Mouse (Mus musculus): ENCODE measurements at regions not wholly inside any gene's neighbourhood (a gene's known extent, or its start where the extent isn't known, plus 50 kb on each side); places are given as distances from the start of the nearest gene placed in this dataset.

DNA sequence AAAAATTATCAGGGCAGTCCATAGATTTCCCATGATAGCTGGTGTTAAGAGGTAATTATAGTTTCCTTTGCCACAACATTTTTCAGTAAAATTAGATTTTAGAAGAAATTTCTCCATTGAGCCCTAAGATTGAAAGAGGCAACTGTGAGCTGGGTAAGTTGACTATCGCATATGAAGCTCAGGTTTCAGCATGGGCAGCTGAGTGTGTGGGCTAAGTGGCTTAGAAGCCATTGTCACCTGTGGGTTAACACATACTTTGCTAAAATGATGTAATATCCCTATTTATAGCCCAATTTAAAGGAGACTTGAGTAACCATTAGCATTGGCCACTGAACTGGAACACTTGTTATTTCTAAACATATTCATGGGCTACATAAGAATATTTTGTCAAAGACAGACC, 267.6 kb upstream of the Far2 start:
- H3K27ac ChIP-seq (ENCODE audit: insufficient read depth, low read depth, low read length) = no peak overlapping the region
- no peak overlapping the region for H3K4me3 ChIP-seq (ENCODE audit: insufficient read depth, low read length)
- H3K4me1 ChIP-seq (ENCODE audit: control insufficient read depth, insufficient read depth, low read length) = no peaks in the 10 kb centered on the region
- TF ChIP-seq CTCF (IDR thresholded peaks at IDR 0.05; ENCODE audit: low read depth, low read length) (no peak), POLR2A (IDR thresholded peaks at IDR 0.05; ENCODE audit: borderline replicate concordance, low read depth, low read length) (no peak)

DNA sequence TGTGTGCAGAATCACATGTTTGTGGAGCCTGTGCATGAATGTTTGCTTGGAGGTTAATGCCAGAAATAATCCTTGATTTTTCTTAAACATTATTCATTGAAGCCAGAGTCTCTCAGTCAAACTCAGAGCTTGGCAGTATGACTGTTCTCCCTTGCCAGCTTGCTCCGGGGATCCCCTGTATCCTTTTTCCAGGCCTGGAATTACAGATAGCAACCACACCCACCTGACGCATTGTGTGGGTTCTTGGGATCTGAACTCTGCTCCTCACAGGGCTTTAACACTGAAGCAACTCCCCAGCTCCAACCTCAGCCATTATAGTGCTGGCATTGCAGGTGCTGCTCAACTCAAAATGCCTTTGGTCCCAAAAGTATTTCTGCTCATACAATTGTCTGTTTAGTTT, 262.8 kb upstream of the Far2 start:
- no peaks in the 10 kb centered on the region for H3K4me1 ChIP-seq (ENCODE audit: control insufficient read depth, insufficient read depth, low read length)
- H3K4me3 ChIP-seq (ENCODE audit: insufficient read depth, low read length) = no peak overlapping the region
- no peak overlapping the region for H3K27ac ChIP-seq (ENCODE audit: insufficient read depth, low read depth, low read length)
- TF ChIP-seq POLR2A (IDR thresholded peaks at IDR 0.05; ENCODE audit: borderline replicate concordance, low read depth, low read length) = no peak
- no peak for TF ChIP-seq CTCF (IDR thresholded peaks at IDR 0.05; ENCODE audit: low read depth, low read length)

DNA sequence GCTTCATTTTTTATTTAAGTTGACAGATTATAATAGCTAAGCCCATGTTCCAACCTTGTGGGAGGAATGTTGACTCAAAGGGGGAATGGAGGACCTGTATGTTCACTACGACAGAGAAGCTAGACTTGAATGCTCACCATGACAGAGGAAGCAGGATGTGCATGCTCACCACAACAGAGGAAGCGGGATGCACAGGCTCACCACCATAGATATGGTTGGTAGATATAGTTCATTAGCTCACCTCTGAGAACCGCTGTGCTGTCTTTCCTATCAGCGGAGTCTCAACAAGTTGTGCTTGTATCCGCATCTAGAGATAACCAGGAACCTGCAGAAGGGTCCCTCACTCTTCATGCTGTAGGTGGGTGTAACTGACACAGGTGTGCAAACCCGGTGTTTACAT, 262.2 kb upstream of the Far2 start:
- Histone ChIP-seq H3K27ac (ENCODE audit: insufficient read depth, low read depth, low read length) (no peak overlapping the region), H3K4me3 (ENCODE audit: insufficient read depth, low read length) (no peak overlapping the region), H3K4me1 (ENCODE audit: control insufficient read depth, insufficient read depth, low read length) (no peaks in the 10 kb centered on the region)
- TF ChIP-seq POLR2A (IDR thresholded peaks at IDR 0.05; ENCODE audit: borderline replicate concordance, low read depth, low read length) = no peak
- TF ChIP-seq CTCF (IDR thresholded peaks at IDR 0.05; ENCODE audit: low read depth, low read length) = no peak

DNA sequence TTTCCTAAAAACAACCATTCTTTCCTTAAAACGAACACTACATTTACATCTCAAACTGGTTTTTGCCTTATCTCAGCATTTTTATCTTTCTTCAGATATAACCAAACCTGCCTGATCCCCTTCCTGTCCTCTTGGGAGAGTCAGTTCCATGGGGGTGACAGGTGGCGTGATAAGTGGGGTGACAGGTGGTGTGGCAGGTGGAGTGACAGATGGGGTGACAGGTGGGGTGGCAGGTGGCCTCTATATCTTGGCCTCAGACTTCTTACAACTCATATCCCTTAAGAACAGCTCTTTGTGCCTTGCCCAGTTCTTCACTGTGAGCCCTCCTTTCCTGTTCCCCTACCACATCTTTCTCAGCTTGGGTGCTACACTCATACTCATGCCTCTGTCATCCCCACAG, 259.0 kb upstream of the Far2 start:
- H3K27ac ChIP-seq (ENCODE audit: insufficient read depth, low read depth, low read length) = no peak overlapping the region
- no peak overlapping the region for H3K4me3 ChIP-seq (ENCODE audit: insufficient read depth, low read length)
- no peaks in the 10 kb centered on the region for H3K4me1 ChIP-seq (ENCODE audit: control insufficient read depth, insufficient read depth, low read length)
- no peak for TF ChIP-seq CTCF (IDR thresholded peaks at IDR 0.05; ENCODE audit: low read depth, low read length)
- TF ChIP-seq POLR2A (IDR thresholded peaks at IDR 0.05; ENCODE audit: borderline replicate concordance, low read depth, low read length) = no peak

DNA sequence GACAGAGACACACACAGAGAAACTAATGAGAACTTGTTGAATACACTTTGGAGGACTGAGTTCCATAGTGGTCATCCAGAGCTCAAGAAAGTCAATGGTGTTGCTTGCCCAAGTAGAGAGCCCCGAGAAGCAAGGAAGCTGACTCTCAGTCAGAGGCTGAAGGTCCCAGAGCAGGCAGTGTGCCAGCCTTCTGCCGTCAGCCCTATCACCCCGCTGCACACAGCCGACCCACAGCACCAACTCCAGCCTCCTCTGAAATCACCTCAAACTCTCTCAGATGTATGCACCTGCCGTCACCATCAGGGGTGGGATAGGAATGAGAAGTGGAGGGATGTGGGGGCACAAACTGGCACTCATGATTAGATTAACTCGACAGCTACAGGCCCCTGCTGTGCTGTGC, 257.9 kb upstream of the Far2 start:
- no peak for TF ChIP-seq POLR2A (IDR thresholded peaks at IDR 0.05; ENCODE audit: borderline replicate concordance, low read depth, low read length)
- TF ChIP-seq CTCF (IDR thresholded peaks at IDR 0.05; ENCODE audit: low read depth, low read length) = no peak
- no peak overlapping the region for H3K27ac ChIP-seq (ENCODE audit: insufficient read depth, low read depth, low read length)
- no peaks in the 10 kb centered on the region for H3K4me1 ChIP-seq (ENCODE audit: control insufficient read depth, insufficient read depth, low read length)
- no peak overlapping the region for H3K4me3 ChIP-seq (ENCODE audit: insufficient read depth, low read length)

DNA sequence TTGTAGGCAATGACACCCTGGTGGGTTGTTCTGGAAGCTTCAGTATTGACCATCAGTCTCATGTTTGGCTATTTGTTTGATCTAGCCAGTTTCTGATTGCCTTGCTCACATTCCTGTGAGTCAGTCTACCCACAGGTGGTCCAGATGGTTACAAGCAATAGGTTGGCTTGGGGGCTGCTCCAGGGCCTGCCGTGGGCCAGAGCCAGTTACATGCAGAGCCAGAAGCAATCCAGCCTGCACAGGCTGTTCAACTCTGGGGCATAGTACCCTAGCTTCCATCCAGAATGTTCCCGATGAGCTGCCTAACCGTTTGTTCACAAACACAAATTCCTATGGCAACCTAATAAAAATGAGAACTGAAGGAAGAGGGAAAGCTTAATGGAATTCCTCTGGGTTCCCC, 253.2 kb upstream of the Far2 start:
- no peak overlapping the region for H3K27ac ChIP-seq (ENCODE audit: insufficient read depth, low read depth, low read length)
- no peak for TF ChIP-seq CTCF (IDR thresholded peaks at IDR 0.05; ENCODE audit: low read depth, low read length)
- no peak overlapping the region for H3K4me3 ChIP-seq (ENCODE audit: insufficient read depth, low read length)

DNA sequence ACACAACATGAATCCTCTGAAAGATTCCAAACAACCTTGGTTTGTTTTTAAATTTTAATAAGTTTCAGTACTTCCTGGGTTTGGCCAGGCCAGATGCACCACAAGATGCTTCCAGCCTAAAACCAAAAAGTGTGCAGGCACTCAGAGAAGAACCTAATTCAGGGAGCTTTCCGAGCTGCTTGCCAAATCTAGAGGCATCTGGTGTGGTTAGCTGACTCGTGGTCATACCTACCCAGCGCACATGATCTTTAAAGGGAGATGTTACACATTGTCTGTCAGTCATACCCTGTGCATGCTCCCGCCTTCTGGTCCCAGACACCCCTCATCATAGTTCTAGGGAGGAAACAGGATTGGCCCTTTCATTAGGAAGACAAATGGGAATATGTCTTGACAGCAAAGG, 252.7 kb upstream of the Far2 start:
- TF ChIP-seq CTCF (IDR thresholded peaks at IDR 0.05; ENCODE audit: low read depth, low read length) (no peak), POLR2A (IDR thresholded peaks at IDR 0.05; ENCODE audit: borderline replicate concordance, low read depth, low read length) (no peak)
- Histone ChIP-seq H3K27ac (ENCODE audit: insufficient read depth, low read depth, low read length) (no peak overlapping the region), H3K4me1 (ENCODE audit: control insufficient read depth, insufficient read depth, low read length) (peaks cover 10% of the 10 kb centered on the region), H3K4me3 (ENCODE audit: insufficient read depth, low read length) (no peak overlapping the region)

More for the DNA sequence above, 253.2 kb upstream of the Far2 start:
- peaks cover 8% of the 10 kb centered on the region for H3K4me1 ChIP-seq (ENCODE audit: control insufficient read depth, insufficient read depth, low read length)

DNA sequence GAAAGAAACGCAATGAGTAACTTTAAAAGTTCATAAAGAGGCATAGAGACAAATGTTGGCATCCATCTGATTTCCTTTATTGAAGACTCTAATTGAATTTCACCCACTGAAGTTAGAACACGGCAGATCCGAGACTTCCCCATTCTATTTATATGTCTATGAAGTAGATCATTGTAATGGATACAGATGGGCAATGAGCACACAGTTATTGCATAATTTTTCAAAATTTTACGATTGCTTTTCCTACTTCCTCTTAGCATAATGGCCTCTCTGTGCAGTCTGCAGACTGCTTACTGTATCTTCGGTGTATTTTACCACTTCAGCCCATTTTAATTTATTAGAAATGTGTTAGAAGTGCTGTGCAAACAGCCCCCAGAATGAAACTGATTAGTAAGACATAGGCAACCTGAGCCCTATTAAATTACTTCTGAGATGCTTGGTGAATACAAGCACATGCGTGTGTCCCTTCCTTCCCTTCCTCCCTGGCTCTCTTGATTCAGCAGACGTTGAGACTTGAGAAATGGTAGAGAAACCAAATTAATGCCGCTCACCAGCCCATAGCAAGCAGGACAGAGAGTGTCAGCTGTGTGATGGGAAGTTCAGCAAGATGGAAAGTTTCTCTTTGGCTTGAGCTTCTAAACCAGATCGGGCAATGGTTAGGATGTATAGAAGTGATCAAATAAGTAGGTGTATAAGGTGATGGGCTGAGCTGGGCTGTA, 247.9 kb upstream of the Far2 start:
- H3K4me1 ChIP-seq (ENCODE audit: control insufficient read depth, insufficient read depth, low read length) = peaks cover 20% of the 10 kb centered on the region
- H3K27ac ChIP-seq (ENCODE audit: insufficient read depth, low read depth, low read length) = peak overlapping the region; percentile 68
- peak overlapping the region; percentile 21; the same call in 1 of the 2 replicates for H3K4me3 ChIP-seq (ENCODE audit: insufficient read depth, low read length)
- TF ChIP-seq CTCF (IDR thresholded peaks at IDR 0.05; ENCODE audit: low read depth, low read length) = no peak
- TF ChIP-seq POLR2A (IDR thresholded peaks at IDR 0.05; ENCODE audit: borderline replicate concordance, low read depth, low read length) = no peak

DNA sequence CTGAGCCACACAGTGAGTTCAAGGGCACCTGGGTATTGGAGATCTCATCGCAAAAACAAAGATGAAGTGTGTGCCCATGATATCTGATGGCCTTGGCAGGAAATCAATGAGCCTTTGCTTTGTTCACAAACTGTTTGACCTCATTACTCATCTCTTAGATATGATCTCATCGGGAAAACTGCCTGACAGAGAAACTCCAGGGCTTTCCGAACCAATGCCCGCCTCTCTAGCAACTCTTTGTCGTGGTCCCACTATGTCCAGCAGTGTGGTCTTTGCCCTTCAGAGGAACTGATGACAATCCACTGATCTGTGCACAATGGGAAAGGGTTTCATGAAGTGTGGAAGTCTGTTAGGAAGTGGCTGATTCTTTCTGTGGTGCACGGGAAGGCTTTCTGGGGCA, 247.2 kb upstream of the Far2 start:
- TF ChIP-seq CTCF (IDR thresholded peaks at IDR 0.05; ENCODE audit: low read depth, low read length) = no peak
- TF ChIP-seq POLR2A (IDR thresholded peaks at IDR 0.05; ENCODE audit: borderline replicate concordance, low read depth, low read length) = no peak
- H3K4me3 ChIP-seq (ENCODE audit: insufficient read depth, low read length) = no peak overlapping the region
- peak overlapping the region; percentile 68 for H3K27ac ChIP-seq (ENCODE audit: insufficient read depth, low read depth, low read length)
- H3K4me1 ChIP-seq (ENCODE audit: control insufficient read depth, insufficient read depth, low read length) = peaks cover 20% of the 10 kb centered on the region

DNA sequence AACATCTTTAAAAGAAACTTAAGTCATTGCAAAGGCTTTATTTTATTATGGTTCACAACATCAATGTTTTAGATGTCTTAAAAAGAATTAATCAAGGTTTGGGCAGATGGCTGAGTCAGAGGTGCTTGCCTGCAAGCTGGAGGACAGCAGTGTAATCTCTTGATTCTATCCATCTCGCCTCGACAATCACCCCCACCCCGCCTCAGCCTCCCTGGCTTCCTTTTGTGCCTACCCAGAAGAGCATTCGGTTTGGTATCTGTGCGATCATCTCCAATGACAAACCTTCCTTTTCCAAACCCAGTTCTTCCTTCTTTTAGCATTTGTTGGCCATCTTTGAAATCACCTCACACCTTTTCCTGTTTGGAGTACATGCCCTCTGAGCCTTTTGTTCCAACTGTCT, 246.2 kb upstream of the Far2 start:
- H3K4me3 ChIP-seq (ENCODE audit: insufficient read depth, low read length) = no peak overlapping the region
- H3K4me1 ChIP-seq (ENCODE audit: control insufficient read depth, insufficient read depth, low read length) = peaks cover 20% of the 10 kb centered on the region
- TF ChIP-seq POLR2A (IDR thresholded peaks at IDR 0.05; ENCODE audit: borderline replicate concordance, low read depth, low read length) = no peak
- TF ChIP-seq CTCF (IDR thresholded peaks at IDR 0.05; ENCODE audit: low read depth, low read length) = no peak
- no peak overlapping the region for H3K27ac ChIP-seq (ENCODE audit: insufficient read depth, low read depth, low read length)

DNA sequence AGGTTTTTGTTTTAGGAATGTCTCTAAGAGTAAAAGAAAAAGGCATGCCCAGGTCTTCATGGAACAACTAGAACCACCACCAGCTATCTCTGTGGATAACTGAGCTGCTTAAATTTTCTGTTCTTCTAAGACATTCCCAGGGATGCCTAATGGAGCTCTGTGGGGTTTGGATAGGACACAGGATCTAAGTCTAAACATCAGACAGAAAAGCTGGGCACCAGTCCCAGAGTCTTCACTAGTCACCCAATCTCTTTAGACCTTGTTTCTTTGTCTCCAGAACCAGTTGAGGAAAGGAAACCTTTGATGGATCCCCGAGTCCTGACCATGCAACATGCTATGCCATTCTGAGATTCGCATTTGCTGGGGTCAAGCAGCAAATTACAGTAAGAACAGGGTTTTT, 243.2 kb upstream of the Far2 start:
- no peak overlapping the region for H3K4me3 ChIP-seq (ENCODE audit: insufficient read depth, low read length)
- TF ChIP-seq POLR2A (IDR thresholded peaks at IDR 0.05; ENCODE audit: borderline replicate concordance, low read depth, low read length) (no peak), CTCF (IDR thresholded peaks at IDR 0.05; ENCODE audit: low read depth, low read length) (no peak)
- peaks cover 11% of the 10 kb centered on the region for H3K4me1 ChIP-seq (ENCODE audit: control insufficient read depth, insufficient read depth, low read length)
- no peak overlapping the region for H3K27ac ChIP-seq (ENCODE audit: insufficient read depth, low read depth, low read length)

All from bone marrow macrophage, adult 2 months (primary cell).